Mouse (Mus musculus) kidney, postnatal 0 days (tissue): ENCODE results near the gene Sart3. TPM values are rescaled to one million over a fixed set of nuclear protein-coding genes. Genes with fewer than 3 reads are reported as not detected.

Experiments used
- ATAC-seq: fragments of 200-750 bp; cut with Nextera tagmentation; replicated peaks from 2 replicates; pipeline ENCODE4 v1.8.0; 2017; ENCODE audit warnings: low read depth, moderate number of reproducible peaks, moderate TSS enrichment, moderate library complexity; ENCODE audit not compliant: low FRiP score
- DNase-seq: peaks from one replicate; pipeline ENCODE4 v3.0.0-alpha.2; 2016; ENCODE audit warnings: low spot score
- H3K27ac ChIP-seq: fragments of 300-500 bp; sonication (generic); 2 replicates; pipeline ENCODE4 v1.5.1; 2014; ENCODE audit warnings: mild to moderate bottlenecking
- H3K27me3 ChIP-seq: fragments of 300-500 bp; sonication (generic); 2 replicates; pipeline ENCODE4 v1.6.1; 2014; ENCODE audit warnings: low read length, mixed read lengths; ENCODE audit not compliant: insufficient read depth
- H3K36me3 ChIP-seq: fragments of 300-500 bp; sonication (generic); 2 replicates; pipeline ENCODE4 v1.6.1; 2014; ENCODE audit warnings: low read length, mixed read lengths; ENCODE audit not compliant: insufficient read depth
- H3K4me1 ChIP-seq: fragments of 300-500 bp; sonication (generic); replicated peaks from 2 replicates; pipeline ENCODE4 v1.6.1; 2014; ENCODE audit warnings: antibody characterized with exemption, low read length, mixed read lengths; ENCODE audit not compliant: insufficient read depth
- H3K4me2 ChIP-seq: fragments of 300-500 bp; sonication (generic); 2 replicates; pipeline ENCODE4 v1.6.1; 2014; ENCODE audit warnings: mild to moderate bottlenecking, low read length, moderate library complexity, mixed read lengths
- H3K4me3 ChIP-seq: fragments of 300-500 bp; sonication (generic); replicated peaks from 2 replicates; pipeline ENCODE4 v1.5.1; 2014; ENCODE audit warnings: low read depth, low read length
- H3K9ac ChIP-seq: fragments of 300-500 bp; sonication (generic); 2 replicates; pipeline ENCODE4 v1.6.1; 2014; ENCODE audit warnings: low read depth, low read length
- H3K9me3 ChIP-seq: fragments of 300-500 bp; sonication (generic); replicated peaks from 2 replicates; pipeline ENCODE4 v1.6.1; 2016; ENCODE audit warnings: low read length, inconsistent platforms, mixed read lengths
- CTCF ChIP-seq: IDR thresholded peaks from 2 replicates; pipeline ENCODE4 v1.5.1; 2016; ENCODE audit warnings: antibody characterized with exemption, low read depth, mild to moderate bottlenecking, moderate library complexity
- WGBS: fragments of 180-500 bp; shearing (Covaris S2); extraction: QIAGEN DNeasy Blood & Tissue Kit; methylation state at CpG from one replicate; pipeline ENCODE4 v1.1.7; 2014; 5-methylcytosine and 5-hydroxymethylcytosine counted together
- polyA plus RNA-seq: library from polyadenylated mRNA; unstranded; fragments of >200 nt; fragmentation: Nextera tagmentation; extraction: Ambion mirVana; gene quantifications from 2 replicates; pipeline ENCODE4 v1.2.1, GENCODE M21; 2015

Sart3 gene
- polyA plus RNA-seq, 1 experiment from 2014 or later = 27.7 TPM

GRCm38 (mm10) chr5:113796401-113797148, 24.3 kb upstream of the Sart3 start:
- no peak for TF ChIP-seq CTCF
- no peaks in the 10 kb centered on the region for H3K36me3 ChIP-seq
- 0 out of 2 replicates have a peak overlapping the region, but pooled peaks have one; percentile 0 for H3K4me3 ChIP-seq
- H3K9me3 ChIP-seq = no peaks in the 10 kb centered on the region
- peak overlapping the region; percentile 51 for H3K4me2 ChIP-seq
- peaks cover 36% of the 10 kb centered on the region; the same call in 1 of the 2 replicates for H3K4me1 ChIP-seq
- no peaks in the 10 kb centered on the region for H3K27me3 ChIP-seq
- ATAC-seq = no peak
- H3K27ac ChIP-seq = 0 out of 2 replicates have a peak overlapping the region, but pooled peaks have one; percentile 32
- DNase-seq = peak; percentile 67
- peak overlapping the region; percentile 19; the same call in 1 of the 2 replicates for H3K9ac ChIP-seq
- 9% methylated on average over 13 of the region's 13 CpGs for WGBS

GRCm38 (mm10) chr5:113791197-113792095, 19.1 kb upstream of the Sart3 start:
- no peak overlapping the region for H3K4me3 ChIP-seq
- 73% methylated on average over 16 of the region's 16 CpGs for WGBS

GRCm38 (mm10) chr5:113790453-113791196, 18.3 kb upstream of the Sart3 start:
- peak overlapping the region; percentile 64 for H3K27ac ChIP-seq
- no peaks in the 10 kb centered on the region for H3K36me3 ChIP-seq
- no peak overlapping the region for H3K4me2 ChIP-seq
- no peaks in the 10 kb centered on the region for H3K9me3 ChIP-seq
- ATAC-seq (no peak), DNase-seq (peak; percentile 40)
- no peaks in the 10 kb centered on the region for H3K27me3 ChIP-seq
- H3K9ac ChIP-seq = no peak overlapping the region
- 42% methylated on average over 11 of the region's 11 CpGs for WGBS
- H3K4me1 ChIP-seq = peaks cover 25% of the 10 kb centered on the region
- TF ChIP-seq CTCF = no peak
- H3K4me3 ChIP-seq = no peak overlapping the region

More at GRCm38 (mm10) chr5:113791197-113792095, 19.1 kb upstream of the Sart3 start:
- Histone ChIP-seq H3K27me3 (no peaks in the 10 kb centered on the region), H3K4me2 (no peak overlapping the region), H3K9me3 (no peaks in the 10 kb centered on the region), H3K27ac (peak overlapping the region; percentile 64), H3K36me3 (no peaks in the 10 kb centered on the region), H3K4me1 (peaks cover 30% of the 10 kb centered on the region), H3K9ac (no peak overlapping the region)
- TF ChIP-seq CTCF = no peak
- ATAC-seq (no peak), DNase-seq (peak; percentile 38)

- WGBS = 16% methylated on average over 7 of the region's 7 CpGs
- Histone ChIP-seq H3K4me2 (no peak overlapping the region), H3K4me1 (peaks cover 25% of the 10 kb centered on the region), H3K9ac (no peak overlapping the region), H3K9me3 (no peaks in the 10 kb centered on the region), H3K27me3 (no peaks in the 10 kb centered on the region), H3K4me3 (no peak overlapping the region), H3K27ac (peak overlapping the region; percentile 58), H3K36me3 (no peaks in the 10 kb centered on the region)
- peak; percentile 84 for DNase-seq
- no peak for TF ChIP-seq CTCF
- peak; percentile 58; the same call in 1 of the 2 replicates for ATAC-seq
Observed at GRCm38 (mm10) chr5:113789075-113789788, 16.9 kb upstream of the Sart3 start.

GRCm38 (mm10) chr5:113788645-113789044, 16.3 kb upstream of the Sart3 start:
- 24% methylated on average over 6 of the region's 6 CpGs for WGBS
- no peak overlapping the region for H3K4me2 ChIP-seq
- H3K9ac ChIP-seq = no peak overlapping the region
- H3K4me1 ChIP-seq = peaks cover 26% of the 10 kb centered on the region
- ATAC-seq = peak; percentile 38; the same call in 1 of the 2 replicates
- TF ChIP-seq CTCF = no peak
- no peak overlapping the region for H3K4me3 ChIP-seq
- no peaks in the 10 kb centered on the region for H3K9me3 ChIP-seq
- DNase-seq = no peak
- H3K27ac ChIP-seq = peak overlapping the region; percentile 58
- H3K36me3 ChIP-seq = no peaks in the 10 kb centered on the region
- no peaks in the 10 kb centered on the region for H3K27me3 ChIP-seq
